Mouse (Mus musculus) hindbrain, postnatal 0 days (tissue): ENCODE measurements at regions not wholly inside any gene's neighbourhood (a gene's known extent, or its start where the extent isn't known, plus 50 kb on each side); places are given as distances from the start of the nearest gene placed in this dataset.

Experiments used
- ATAC-seq: fragments of 200-750 bp; cut with Nextera tagmentation; 2 replicates; pipeline ENCODE4 v1.8.0; 2017; ENCODE audit warnings: mild to moderate bottlenecking, moderate TSS enrichment, moderate library complexity
- DNase-seq: peaks from one replicate; pipeline ENCODE4 v3.0.0-alpha.2; 2015; ENCODE audit warnings: low spot score
- H3K27ac ChIP-seq: fragments of 300-500 bp; sonication (generic); 2 replicates; pipeline ENCODE4 v1.5.1; 2014; ENCODE audit warnings: mild to moderate bottlenecking
- H3K27me3 ChIP-seq: fragments of 300-500 bp; sonication (generic); 2 replicates; pipeline ENCODE4 v1.6.1; 2014; ENCODE audit warnings: low read length, mixed read lengths; ENCODE audit not compliant: insufficient read depth
- H3K36me3 ChIP-seq: fragments of 300-500 bp; sonication (generic); 2 replicates; pipeline ENCODE4 v1.6.1; 2014; ENCODE audit warnings: low read length, mixed read lengths; ENCODE audit not compliant: insufficient read depth
- H3K4me1 ChIP-seq: fragments of 300-500 bp; sonication (generic); 2 replicates; pipeline ENCODE4 v1.6.1; 2014; ENCODE audit warnings: antibody characterized with exemption, low read length, mixed read lengths; ENCODE audit not compliant: insufficient read depth
- H3K4me2 ChIP-seq: fragments of 300-500 bp; sonication (generic); 2 replicates; pipeline ENCODE4 v1.6.1; 2014; ENCODE audit warnings: low read depth, mild to moderate bottlenecking, low read length, moderate library complexity, mixed read lengths
- H3K4me3 ChIP-seq: fragments of 300-500 bp; sonication (generic); 2 replicates; pipeline ENCODE4 v1.5.1; 2014; ENCODE audit warnings: low read length
- H3K9ac ChIP-seq: fragments of 300-500 bp; sonication (generic); replicated peaks from 2 replicates; pipeline ENCODE4 v1.6.1; 2014; ENCODE audit warnings: mild to moderate bottlenecking, low read length, moderate library complexity, mixed read lengths
- H3K9me3 ChIP-seq: fragments of 300-500 bp; sonication (generic); 2 replicates; pipeline ENCODE4 v1.6.1; 2016; ENCODE audit warnings: low read length, mixed read lengths
- CTCF ChIP-seq: IDR thresholded peaks from 2 replicates; pipeline ENCODE4 v1.5.1; 2016; ENCODE audit warnings: antibody characterized with exemption, control low read depth, low read depth
- WGBS: fragments of 180-500 bp; shearing (Covaris S2); extraction: QIAGEN DNeasy Blood & Tissue Kit; methylation state at CpG from one replicate; pipeline ENCODE4 v1.1.7; 2014; 5-methylcytosine and 5-hydroxymethylcytosine counted together

- Histone ChIP-seq H3K9me3 (no peaks in the 10 kb centered on the region), H3K9ac (no peak overlapping the region), H3K36me3 (no peaks in the 10 kb centered on the region), H3K4me2 (no peak overlapping the region), H3K4me1 (no peaks in the 10 kb centered on the region), H3K4me3 (no peak overlapping the region), H3K27me3 (no peaks in the 10 kb centered on the region), H3K27ac (no peak overlapping the region)
- 72% methylated on average over 1 of the region's 1 CpGs for WGBS
- DNase-seq, result no peak
- no peak for TF ChIP-seq CTCF
- no peak for ATAC-seq
Observed at GRCm38 (mm10) chr13:88749916-88750315, 71.4 kb upstream of the Edil3 start.
